Mouse (Mus musculus) embryo, embryonic 10.5 days (tissue): ENCODE results near the gene Rhod.

ENCODE experiments used
- DNase-seq: peaks from one replicate; pipeline ENCODE4 v3.0.0-alpha.2; 2015; ENCODE audit warnings: low spot score

The Rhod gene

GRCm38 (mm10) chr19:4439161-4439801 is at the start of gene Rhod:
Gene Rhod (minus strand): TSS chr19:4439432.
- DNase-seq: peak; percentile 64

GRCm38 (mm10) chr19:4487877-4488276 is 48.6 kb upstream of the Rhod start:
- DNase-seq: no peak

- peak; percentile 67 for DNase-seq
These were observed 45.8 kb upstream of the Rhod start for GRCm38 (mm10) chr19:4485006-4485405.

- DNase-seq: no peak
These were observed 43.1 kb upstream of the Rhod start for GRCm38 (mm10) chr19:4482111-4482859.

GRCm38 (mm10) chr19:4481326-4481725 is 42.1 kb upstream of the Rhod start:
- DNase-seq: no peak

- DNase-seq: no peak
These were observed 40.8 kb upstream of the Rhod start for GRCm38 (mm10) chr19:4480041-4480440.

GRCm38 (mm10) chr19:4478190-4478516 is 38.9 kb upstream of the Rhod start:
- DNase-seq: peak; percentile 49

- DNase-seq: no peak
These were observed 38.3 kb upstream of the Rhod start, which contains the start of gene Syt12 for GRCm38 (mm10) chr19:4477345-4478189. Gene Syt12 (minus strand): TSS chr19:4477447.

GRCm38 (mm10) chr19:4476601-4477257 is 37.5 kb upstream of the Rhod start:
- DNase-seq: peak; percentile 49

GRCm38 (mm10) chr19:4475224-4475925 is 36.1 kb upstream of the Rhod start:
- DNase-seq: no peak

GRCm38 (mm10) chr19:4474739-4475138 is 35.5 kb upstream of the Rhod start:
- no peak for DNase-seq

- DNase-seq: no peak
These were observed 34.3 kb upstream of the Rhod start for GRCm38 (mm10) chr19:4473549-4473948.

- no peak for DNase-seq
These were observed 29.1 kb upstream of the Rhod start for GRCm38 (mm10) chr19:4468363-4468762.

- DNase-seq: no peak
These were observed 25.4 kb upstream of the Rhod start for GRCm38 (mm10) chr19:4464666-4465065.

- DNase-seq: no peak
These were observed 22.7 kb upstream of the Rhod start for GRCm38 (mm10) chr19:4461981-4462380.

- DNase-seq: peak; percentile 78
These were observed 17.0 kb upstream of the Rhod start for GRCm38 (mm10) chr19:4456227-4456626.

GRCm38 (mm10) chr19:4455071-4455800 is 16.0 kb upstream of the Rhod start:
- DNase-seq: no peak

GRCm38 (mm10) chr19:4454040-4454439 is 14.8 kb upstream of the Rhod start:
- DNase-seq: peak; percentile 31

- DNase-seq: no peak
These were observed 13.3 kb upstream of the Rhod start for GRCm38 (mm10) chr19:4452525-4452924.

- DNase-seq: no peak
These were observed 12.7 kb upstream of the Rhod start for GRCm38 (mm10) chr19:4451965-4452364.

- DNase-seq: no peak
These were observed 11.9 kb upstream of the Rhod start for GRCm38 (mm10) chr19:4451098-4451497.
